Mouse (Mus musculus): Measurements from ENCODE around the gene Lrsam1. TPM values are rescaled to one million over a fixed set of nuclear protein-coding genes. Genes with fewer than 3 reads are reported as not detected.

Gene Lrsam1
- polyA plus RNA-seq, 1 experiment, result 15.9 TPM

DNA sequence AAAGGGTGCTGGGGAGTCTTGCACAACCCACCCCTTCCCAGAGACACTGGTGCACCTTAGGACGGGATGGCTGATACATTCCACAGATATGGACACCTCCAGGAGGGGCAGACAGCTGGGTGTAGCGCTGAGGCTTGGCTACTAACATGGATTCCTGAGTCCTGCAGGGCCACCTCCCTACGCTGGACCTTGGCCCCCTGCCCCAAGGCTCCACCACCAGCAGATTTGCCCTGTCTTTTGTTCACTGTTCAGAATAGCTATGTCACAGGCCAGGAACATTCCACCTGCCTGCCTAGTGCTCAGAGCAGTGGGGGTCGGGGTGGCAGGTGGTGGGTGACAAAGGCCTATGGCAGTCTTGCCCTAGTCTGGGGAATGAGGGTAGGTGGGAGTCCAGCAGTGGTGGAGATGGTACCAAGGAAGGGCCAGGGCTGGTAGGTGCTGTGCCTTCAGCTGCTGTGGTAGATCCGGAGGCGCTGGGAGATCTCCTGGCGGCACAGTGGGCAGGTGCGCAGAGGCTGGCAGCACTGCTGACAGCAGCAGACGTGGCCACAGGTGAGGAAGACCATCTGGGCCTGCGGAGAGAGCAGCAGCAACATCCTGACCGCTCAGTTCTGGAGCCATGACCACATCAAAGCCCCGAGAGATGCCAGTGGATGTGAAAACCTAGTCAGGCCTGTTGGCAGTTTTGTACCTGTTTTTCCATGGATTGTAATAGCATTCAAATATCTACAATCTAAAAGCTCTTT, 34.9 kb downstream of the Lrsam1 start:
- no peak for DNase-seq (ENCODE audit: low spot score)

DNA sequence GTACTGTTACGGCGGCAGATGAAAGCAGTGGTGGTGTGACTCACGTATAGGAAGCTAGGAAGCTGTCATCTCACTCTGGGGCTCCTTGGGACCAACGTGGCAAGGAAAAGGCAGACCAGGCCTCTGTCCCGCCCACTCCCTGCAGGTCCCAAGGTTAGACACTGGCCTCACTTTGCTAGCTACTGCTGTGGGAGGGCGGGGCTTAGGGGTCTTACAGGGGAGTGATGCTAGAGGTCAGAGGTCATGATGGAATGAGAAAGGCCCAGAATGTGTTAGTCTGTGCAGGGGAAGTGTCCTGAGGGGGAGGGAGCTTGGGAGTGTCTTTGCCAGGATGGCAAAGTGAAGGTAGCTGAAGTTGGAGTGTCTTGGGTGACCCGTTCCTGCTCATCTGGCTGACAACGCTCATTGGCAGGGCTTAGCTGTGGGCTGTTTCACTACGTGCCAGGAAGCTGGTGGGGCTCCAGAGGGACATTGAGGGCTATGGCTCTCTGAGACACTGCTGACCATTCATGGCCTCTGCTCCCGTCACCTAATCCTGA, 37.0 kb downstream of the Lrsam1 start:
- no peak for DNase-seq (ENCODE audit: low spot score)

DNA sequence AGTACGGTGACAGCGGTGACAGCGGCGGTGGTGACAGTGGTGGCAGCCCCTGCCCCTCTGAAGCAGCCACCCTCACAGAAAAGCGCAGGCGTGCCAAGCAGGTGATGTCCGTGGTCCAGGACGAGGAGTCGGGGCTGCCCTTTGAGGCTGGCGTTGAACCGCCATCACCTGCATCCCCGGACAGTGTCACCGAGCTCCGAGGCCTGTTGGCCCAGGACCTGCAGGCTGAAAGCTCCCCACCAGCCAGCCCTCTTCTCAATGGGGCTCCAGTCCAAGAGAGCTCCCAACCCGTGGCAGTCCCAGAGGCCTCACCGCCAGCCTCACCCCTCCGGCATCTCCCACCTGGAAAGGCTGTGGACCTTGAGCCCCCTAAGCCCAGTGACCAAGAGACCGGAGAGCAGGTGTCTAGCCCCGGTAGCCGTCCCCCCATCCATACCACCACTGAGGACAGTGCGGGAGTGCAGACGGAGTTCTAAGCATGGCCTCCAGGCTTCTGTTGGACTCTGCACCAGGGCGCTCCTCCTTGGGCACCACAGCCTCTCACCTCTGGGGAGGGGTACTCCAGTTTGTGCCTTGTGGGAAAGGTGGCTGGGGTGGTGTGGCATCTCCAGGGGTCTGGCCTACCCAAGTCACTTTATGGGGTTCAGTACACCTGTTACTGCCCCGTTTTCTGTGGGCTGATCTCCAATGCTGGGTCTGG, 37.7 kb downstream of the Lrsam1 start:
- DNase-seq (ENCODE audit: low spot score), result no peak

DNA sequence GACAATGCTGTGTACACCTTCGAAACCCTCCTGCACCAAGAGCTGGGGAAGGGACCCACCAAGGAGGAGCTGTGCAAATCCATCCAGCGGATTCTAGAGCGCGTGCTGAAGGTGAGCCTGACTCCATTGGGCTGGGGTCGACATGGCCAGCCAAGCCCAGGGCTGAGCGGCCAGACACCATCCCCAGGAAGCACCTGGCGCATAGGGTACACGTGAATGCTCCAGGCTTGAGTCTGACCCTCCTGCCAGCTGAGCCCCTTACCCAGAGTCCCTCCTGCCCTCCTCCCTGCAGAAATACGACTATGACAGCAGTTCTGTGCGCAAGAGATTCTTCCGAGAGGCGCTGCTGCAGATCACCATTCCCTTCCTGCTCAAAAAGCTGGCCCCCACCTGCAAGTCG, 38.9 kb downstream of the Lrsam1 start:
- no peak for DNase-seq (ENCODE audit: low spot score)

DNA sequence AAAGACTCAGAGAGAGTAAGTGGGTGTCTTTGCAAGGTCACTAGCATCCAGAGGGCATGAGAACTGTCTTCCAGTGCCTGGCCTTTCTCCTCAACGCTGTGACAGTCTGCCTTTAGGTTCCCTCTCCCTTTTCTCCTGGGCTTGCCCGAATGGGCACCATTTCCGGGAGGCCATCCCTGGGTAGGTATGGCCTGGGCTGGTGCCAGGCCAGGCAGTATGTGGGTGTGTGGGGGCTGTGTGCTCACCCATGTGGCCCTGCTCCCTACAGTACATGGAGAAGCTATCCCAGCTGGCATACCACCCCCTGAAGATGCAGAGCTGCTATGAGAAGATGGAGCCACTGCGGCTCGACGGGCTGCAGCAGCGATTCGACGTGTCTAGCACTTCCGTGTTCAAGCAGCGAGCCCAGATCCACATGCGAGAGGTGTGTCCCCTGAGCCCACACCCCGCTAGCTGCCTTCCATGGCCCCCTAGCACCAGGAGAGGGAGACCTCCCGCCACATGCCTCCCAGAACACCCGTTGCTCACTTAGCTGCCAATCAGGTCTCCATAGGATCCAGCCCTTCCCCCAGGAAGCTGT, 39.5 kb downstream of the Lrsam1 start:
- DNase-seq (ENCODE audit: low spot score), result no peak

DNA sequence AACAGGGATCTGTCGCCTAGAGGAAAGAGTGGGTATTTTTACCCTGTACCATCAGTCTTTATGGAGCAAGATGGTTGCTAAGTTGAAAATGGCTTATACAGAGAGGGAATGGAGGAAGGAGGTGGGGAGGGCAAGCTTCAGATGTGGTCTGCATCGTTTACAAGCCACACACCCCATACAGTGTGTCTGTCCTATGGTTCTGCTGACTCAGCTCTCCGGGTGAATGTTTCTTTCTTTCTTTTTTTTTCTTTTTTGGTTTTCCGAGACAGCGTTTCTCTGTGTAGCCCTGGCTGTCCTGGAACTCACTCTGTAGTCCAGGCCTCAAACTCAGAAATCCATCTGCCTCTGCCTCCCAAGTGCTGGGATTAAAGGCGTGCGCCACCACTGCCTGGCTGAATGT, 40.2 kb downstream of the Lrsam1 start:
- no peak for DNase-seq (ENCODE audit: low spot score)

DNA sequence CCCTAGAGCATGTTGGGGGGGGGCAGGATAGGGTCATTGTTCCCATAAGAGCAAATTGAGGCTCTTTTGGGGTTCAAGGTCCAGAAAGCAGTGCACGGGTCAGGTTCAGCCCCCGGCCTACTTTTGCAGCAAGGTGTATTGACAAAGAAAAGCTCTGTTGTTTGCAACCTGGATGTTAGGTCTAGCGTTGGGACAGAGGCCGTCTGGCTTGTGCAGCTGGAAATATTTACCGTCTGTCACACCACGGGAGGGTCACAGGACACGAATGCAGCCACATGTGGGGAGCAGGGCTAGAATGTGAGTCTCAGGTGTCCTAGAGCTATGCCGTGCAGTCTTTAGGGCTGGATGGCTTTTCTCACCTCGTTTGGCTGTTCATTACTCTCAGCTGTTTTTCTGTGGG, 43.0 kb downstream of the Lrsam1 start:
- no peak for DNase-seq (ENCODE audit: low spot score)

DNA sequence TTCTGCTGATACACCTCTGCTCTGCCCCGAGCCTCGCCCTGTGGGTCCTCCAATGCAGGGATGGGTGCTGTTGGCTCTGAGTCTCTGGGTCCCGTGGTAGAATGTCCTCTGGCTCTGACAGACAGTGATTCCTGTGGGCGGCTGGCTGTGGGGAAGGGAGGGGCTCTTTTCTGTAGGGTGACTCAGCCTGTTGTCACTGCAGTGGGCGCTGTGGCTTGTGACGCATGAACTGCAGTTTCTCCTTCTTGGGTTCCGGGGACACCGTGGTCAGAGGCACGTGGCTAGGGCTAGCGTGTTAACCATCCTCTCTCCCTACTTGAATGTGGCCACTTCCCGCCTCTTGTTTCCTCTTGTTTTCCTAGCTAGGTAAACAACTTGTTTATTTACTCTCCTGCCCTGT, 43.9 kb downstream of the Lrsam1 start:
- no peak for DNase-seq (ENCODE audit: low spot score)

DNA sequence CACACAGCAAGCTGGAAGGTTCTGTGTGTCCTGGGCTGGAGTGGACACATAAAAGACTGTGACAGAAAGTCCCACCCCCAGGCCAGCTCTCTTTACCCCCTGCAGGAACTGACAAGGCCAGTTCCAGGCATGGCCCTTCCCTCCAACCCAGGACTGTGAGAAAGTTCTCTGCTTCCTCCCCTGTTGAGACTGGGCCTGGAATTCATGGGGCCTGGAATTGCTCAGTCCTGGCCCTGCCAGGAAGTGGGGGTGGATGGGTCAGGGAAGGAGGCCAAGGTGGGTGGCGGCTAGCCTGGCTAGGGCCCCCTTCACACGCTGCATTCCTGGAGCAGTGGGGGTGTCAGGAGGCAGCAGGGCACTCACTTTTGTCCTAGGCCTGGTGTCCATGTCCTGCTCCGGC, 46.5 kb downstream of the Lrsam1 start:
- DNase-seq (ENCODE audit: low spot score), result no peak

DNA sequence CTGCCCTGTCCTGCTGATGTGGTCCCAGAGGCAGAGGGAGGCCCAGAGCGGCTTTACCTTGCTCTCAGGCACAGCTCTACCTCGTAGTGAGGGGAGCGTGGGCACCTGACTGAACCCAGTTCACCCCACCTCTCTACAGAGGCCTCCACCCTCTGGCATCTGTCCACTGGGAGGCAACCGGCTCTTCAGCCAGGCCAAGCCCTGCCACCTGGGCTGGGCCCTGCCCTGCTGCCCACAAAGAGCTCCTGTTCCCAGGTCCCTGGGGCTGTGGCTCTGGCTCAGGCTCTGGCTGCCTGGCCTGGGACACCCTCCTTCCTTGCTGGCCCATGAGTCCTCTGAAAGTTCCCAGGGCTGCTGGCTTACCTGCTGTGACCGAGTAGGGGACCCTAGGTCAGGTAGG, 47.1 kb downstream of the Lrsam1 start:
- DNase-seq (ENCODE audit: low spot score), result no peak

DNA sequence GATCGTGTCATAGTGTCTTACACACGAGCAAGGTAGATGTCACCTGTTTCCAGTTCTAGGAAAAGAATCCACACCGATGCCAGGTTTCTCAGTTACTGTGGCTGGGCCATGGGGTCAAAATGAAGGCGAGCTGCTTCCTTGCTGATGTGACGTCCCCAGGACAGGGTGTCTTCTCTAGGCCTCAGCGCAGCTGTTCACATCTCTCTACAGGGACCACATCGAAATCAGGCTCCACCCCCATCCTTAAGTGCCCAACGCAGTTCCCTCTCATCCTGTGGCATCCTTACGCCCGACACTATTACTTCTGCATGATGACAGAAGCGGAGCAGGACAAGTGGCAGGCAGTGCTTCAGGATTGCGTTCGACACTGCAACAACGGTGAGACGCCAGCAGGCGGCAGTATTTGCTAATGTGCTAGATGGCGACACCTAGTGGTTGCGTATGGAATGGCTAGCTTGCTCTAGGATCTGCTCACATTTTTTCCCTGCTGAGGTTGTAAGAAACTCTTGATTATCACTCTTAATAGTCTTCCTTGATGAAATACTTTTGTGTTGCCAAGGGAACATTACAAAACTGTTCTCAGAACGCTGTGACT, 49.1 kb downstream of the Lrsam1 start:
- peak; percentile 69 for DNase-seq (ENCODE audit: low spot score)

DNA sequence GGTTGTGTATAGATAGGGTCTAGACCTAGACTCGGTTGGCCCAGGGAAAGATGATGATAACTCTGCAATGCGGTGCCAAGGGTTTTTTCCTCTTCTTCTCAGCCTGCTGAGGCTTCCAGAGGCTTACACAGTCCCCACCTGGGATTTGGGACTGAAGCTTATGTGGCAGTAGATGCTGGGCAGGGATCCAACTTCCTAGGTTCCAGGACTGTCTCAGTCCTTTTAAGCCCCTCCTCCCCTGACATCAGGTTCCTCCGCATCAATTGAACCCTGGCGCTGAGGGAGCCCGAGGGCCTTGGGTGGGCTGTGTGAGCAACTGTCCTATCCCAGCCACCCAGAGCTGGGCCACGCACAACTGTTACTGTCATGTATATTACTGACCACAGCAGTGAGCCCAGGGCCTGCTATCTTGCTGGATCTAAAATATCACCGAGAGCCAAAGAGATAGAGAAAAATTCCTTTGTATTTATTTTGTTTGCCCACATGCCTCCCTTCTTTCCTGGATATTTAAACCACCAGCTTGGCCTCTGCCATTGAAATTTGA, 49.7 kb downstream of the Lrsam1 start:
- DNase-seq (ENCODE audit: low spot score), result no peak

DNA sequence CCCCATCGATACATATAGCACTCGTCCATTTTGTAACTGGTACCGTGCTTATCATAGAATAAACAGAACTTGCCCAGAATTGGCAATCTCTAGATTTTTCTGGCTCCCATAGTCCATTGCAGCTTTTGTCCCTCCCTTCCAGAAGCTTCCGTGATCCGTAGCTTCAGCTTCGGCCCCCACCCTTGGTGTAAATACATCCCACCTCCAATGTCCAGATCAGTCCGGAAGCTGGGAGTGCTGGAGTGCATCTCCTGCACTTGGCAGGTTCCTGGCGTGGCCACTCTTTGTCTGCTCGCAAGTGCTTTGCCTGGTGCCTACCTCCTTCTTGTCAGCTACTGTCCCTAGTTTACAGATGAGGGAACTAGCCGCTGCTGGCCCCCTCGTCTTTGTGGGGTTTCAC, 52.6 kb downstream of the Lrsam1 start:
- DNase-seq (ENCODE audit: low spot score), result no peak

DNA sequence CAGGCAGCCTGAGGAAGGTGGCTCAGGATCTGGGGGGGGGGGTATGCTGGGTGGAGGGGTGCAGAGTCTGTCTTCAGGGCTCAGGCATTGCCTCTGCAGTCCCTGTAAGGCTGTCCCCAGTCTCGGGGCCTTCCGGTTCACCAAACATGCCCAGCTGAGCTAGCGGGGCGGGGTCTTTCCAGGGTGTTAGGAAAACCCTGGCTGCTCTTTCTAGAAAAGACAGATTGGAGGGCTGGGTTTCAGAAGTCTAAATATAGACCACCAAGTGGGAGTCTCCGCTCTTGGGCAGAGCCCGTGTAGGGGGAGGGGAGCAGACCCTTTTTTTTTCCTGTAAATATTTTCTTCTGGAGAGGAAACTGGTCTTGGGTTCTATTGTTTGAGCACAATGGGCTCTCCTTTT, 53.1 kb downstream of the Lrsam1 start:
- no peak for DNase-seq (ENCODE audit: low spot score)

DNA sequence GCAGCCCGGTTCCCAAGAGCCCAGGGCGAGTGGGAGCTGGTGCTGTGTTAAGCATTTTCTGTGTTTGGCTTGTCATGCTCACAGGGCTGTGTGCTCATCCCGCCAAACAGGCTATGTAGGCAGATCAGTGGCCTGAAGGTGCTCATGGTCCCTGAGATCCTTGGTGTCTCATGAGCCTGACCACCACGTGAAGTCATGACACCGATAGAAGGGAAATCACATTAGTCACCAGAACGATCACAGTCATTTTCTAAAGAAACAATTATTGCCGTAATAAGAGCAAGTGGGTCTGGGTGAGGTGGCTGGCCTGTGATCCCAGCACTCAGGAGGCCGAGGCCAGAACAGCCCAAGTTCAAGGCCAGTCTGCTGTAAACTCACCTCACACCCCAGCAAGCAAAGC, 54.0 kb downstream of the Lrsam1 start:
- DNase-seq (ENCODE audit: low spot score), result no peak

DNA sequence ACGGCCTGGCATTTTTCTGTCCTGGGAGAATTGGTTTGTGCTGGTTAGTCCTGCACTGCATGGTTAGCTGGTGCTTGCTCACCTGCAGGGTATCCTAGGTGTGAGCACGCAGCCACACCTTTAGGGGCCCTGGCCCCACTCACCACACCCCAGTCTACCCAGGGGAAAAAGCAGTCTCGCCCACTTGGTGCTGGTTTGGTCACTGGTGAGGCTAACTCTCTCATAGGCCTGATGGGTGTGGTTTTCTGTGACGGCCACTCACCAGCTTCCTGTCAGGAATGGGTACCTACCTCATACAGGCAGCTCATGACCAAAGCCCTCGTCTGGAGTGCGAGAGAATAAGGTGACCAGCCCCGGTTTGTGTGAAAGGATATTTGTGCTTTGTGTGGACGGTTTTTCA, 56.1 kb downstream of the Lrsam1 start:
- no peak for DNase-seq (ENCODE audit: low spot score)

DNA sequence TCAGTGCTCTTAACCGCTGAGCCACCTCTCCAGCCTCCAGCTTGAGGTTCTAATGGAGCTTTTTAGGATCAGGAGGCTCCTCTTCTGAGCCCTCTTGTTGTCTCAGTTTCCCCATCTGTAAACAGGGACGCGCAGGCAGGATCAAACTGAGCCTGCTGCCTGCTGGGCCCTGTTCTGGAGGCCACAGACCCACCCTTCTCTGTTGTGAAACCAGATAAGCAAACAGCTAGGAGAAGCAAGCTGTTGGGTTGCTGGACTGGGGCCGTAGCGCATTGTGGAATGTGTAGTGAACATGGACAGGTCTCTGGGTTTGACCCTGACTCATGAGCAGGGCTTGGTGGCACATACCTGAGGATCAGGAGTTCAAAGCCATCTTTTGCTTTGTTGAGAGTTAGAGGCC, 56.8 kb downstream of the Lrsam1 start:
- no peak for DNase-seq (ENCODE audit: low spot score)

DNA sequence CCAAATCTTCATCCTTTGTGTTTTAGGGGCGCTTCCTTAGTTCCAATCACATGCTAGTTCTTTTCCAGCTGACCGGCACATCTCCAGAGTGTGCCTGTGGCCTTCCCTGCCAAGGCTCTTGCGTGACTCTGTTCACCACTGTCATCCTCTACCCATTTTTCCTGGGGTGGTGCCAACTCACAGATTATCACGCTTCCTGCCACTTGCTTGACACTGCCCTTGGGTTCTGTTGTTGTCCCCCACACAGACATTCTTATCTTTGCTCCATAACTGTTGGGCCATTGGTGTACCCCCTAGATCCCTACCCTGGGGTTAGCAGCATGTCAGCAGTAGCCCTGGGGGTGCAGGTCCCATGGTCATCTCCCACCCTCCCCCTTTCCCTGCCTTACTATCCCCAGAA, 57.9 kb downstream of the Lrsam1 start:
- no peak for DNase-seq (ENCODE audit: low spot score)

DNA sequence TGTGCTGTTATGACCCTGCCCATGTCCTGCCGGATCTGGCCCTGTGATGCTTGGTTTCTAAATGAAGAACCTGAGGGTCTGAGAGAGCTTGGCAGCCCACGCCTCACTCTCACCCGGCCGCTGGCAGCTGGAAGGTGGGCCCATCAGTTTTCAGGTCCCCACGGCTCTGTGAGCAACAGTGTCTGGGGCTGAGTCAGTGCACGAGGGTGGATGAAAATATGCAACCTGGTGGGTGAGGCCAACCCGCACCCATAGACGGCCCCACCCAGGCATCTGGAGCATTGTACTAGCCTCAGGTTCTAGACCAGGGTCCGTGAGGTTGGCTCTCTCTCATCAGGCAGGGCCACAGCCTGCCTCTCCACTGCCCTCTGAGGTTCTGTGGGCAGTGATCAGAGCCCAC, 59.3 kb downstream of the Lrsam1 start:
- DNase-seq (ENCODE audit: low spot score), result no peak

DNA sequence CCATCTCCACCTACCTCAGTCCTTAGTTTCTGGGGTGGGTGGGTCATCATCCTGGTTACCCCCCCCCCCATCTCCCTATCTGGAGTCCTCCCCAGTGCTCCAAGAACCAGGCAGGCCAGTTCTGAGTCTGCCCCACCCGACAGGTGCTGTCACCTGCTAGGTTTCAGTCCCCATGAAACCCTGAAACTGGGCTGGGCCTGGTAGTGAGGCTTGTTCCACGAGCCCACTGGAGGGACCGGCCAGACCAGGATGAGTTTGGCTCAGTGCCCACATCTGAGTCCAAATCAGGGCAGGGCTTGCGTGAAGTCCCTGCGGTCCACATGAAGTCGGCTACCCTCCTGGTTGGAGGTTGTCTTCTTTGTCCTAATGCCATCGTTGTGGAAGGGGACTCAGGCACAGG, 62.4 kb downstream of the Lrsam1 start:
- no peak for DNase-seq (ENCODE audit: low spot score)

DNA sequence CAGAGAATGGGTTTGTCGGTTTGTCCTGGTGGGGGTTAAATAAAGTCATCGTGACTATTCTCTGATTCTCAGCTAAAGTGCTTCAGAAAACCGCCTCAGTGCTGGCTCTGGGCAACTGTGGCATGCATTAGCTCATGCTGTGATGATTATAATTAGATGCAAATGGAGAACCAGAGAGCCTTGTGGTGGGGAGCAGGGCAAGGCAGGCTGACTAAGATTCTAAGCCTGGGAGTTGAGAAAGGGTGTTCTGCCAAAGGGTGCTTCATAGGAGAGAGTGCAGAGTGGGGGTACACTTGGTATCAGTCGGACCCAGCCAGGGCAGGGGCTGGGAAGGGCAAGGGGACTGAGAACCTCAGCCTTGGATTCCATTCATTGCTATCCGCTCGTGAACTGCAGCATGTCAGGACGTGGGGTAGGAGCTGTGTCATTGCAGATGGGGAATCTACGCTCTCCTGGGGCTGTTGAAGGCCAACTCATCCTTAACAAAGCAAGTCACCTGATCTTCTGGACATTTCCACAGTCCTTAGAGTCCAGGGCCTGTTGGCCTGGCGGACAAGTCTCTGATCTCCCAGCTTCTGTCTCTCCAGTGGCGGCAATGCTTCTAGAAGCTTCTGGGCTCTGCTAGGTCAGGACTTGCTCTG, 64.8 kb downstream of the Lrsam1 start:
- no peak for DNase-seq (ENCODE audit: low spot score)

DNA sequence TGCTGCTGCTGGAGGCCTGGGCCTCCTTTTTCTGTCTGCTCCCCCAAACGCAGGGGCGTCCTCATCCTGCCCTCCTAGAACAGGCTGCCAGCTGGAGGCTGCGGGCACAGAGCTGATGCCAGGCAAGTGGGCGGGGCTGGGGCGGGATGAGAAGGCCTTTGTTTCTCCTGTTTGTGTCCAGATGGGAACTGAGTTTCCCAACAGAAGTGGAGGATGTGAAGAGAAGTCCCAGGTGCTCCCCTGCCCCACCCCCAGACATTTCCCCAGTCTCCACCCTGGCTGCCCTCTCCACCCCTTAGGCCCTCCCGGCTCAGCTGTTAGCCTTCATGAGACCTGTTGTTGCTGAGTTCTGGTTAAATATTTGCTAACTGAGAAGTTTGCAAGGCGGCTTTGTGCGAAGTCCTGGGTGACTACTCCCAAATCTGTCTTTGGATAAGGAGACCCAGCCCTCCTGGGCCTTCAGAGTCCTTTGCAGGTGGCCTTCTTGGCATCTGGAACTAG, 65.8 kb downstream of the Lrsam1 start:
- DNase-seq (ENCODE audit: low spot score), result no peak
